Mouse (Mus musculus): ENCODE results near the gene Kel.

- TF ChIP-seq POLR2A (IDR thresholded peaks at IDR 0.05; ENCODE audit: borderline replicate concordance, control insufficient read depth, low read depth, low read length) (no peak), CTCF (IDR thresholded peaks at IDR 0.05; ENCODE audit: control insufficient read depth, insufficient read depth, low read length) (no peak)
These were observed 40.7 kb upstream of the Kel start for GRCm38 (mm10) chr6:41744664-41745392.
